Mouse (Mus musculus) megakaryocyte, embryonic 14.5 days (primary cell): ENCODE data around the gene Vsnl1.

Source experiments
- FLI1 ChIP-seq: IDR thresholded peaks from 2 replicates; pipeline ENCODE4 v1.6.1; 2012; ENCODE audit warnings: low read length, inconsistent platforms, mixed read lengths
- GATA1 ChIP-seq: IDR thresholded peaks from 3 replicates; pipeline ENCODE4 v1.6.1; 2012; ENCODE audit warnings: mixed read lengths, low read length, inconsistent platforms, borderline replicate concordance

DNA sequence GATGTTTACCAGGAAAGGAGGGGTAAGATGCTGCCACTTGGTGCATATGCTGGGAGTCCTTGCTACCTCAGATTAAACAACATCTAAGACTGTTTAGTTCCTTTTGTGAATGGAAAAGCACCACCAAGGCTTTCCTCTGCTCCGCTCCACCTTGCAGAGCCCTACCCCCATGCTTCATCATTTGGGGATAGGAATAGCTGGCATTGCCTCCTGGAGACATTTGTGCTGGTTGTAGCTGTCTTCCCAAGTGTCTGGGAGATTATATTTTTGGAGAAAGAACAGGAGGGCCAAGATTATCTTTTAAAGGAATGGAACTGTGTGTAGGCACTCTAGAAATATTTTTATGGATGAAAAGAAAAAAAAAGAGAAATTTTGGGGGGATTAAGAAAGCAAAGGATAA, 3.3 kb downstream of the Vsnl1 start:
- TF ChIP-seq GATA1 (no peak), FLI1 (no peak)
